Mouse (Mus musculus) stomach, postnatal 0 days (tissue): ENCODE results near the gene Ccdc159. TPM values are rescaled to one million over a fixed set of nuclear protein-coding genes. Genes with fewer than 3 reads are reported as not detected.

Source experiments
- ATAC-seq: fragments of 200-750 bp; cut with Nextera tagmentation; 2 replicates; pipeline ENCODE4 v1.8.0; 2017; ENCODE audit not compliant: low FRiP score, low TSS enrichment
- DNase-seq: peaks from one replicate; pipeline ENCODE4 v3.0.0-alpha.2; 2016; ENCODE audit warnings: low spot score
- H3K27ac ChIP-seq: fragments of 300-500 bp; sonication (generic); replicated peaks from 2 replicates; pipeline ENCODE4 v1.5.1; 2014; ENCODE audit warnings: mild to moderate bottlenecking, control low read depth
- H3K27me3 ChIP-seq: fragments of 300-500 bp; sonication (generic); 2 replicates; pipeline ENCODE4 v1.6.1; 2014; ENCODE audit warnings: low read length; ENCODE audit not compliant: control insufficient read depth, insufficient read depth
- H3K36me3 ChIP-seq: fragments of 300-500 bp; sonication (generic); 2 replicates; pipeline ENCODE4 v1.6.1; 2014; ENCODE audit warnings: low read length, mixed read lengths; ENCODE audit not compliant: control insufficient read depth, insufficient read depth
- H3K4me1 ChIP-seq: fragments of 300-500 bp; sonication (generic); replicated peaks from 2 replicates; pipeline ENCODE4 v1.6.1; 2014; ENCODE audit warnings: antibody characterized with exemption; ENCODE audit not compliant: control insufficient read depth, insufficient read depth
- H3K4me2 ChIP-seq: fragments of 300-500 bp; sonication (generic); replicated peaks from 2 replicates; pipeline ENCODE4 v1.6.1; 2014; ENCODE audit warnings: low read depth, mild to moderate bottlenecking, control low read depth, moderate library complexity
- H3K4me3 ChIP-seq: fragments of 300-500 bp; sonication (generic); 2 replicates; pipeline ENCODE4 v1.5.1; 2014; ENCODE audit warnings: low read depth, low read length, control low read depth
- H3K9ac ChIP-seq: fragments of 300-500 bp; sonication (generic); 2 replicates; pipeline ENCODE4 v1.6.1; 2014; ENCODE audit warnings: mild to moderate bottlenecking, low read length, control low read depth, mixed read lengths
- H3K9me3 ChIP-seq: fragments of 300-500 bp; sonication (generic); 2 replicates; pipeline ENCODE4 v1.6.1; 2016; ENCODE audit warnings: low read length; ENCODE audit not compliant: control insufficient read depth
- CTCF ChIP-seq: IDR thresholded peaks from 2 replicates; pipeline ENCODE4 v1.5.1; 2016; ENCODE audit warnings: antibody characterized with exemption, low read depth, mild to moderate bottlenecking, moderate library complexity
- EP300 ChIP-seq: optimal IDR thresholded peaks from 2 replicates; pipeline ENCODE3; 2016; ENCODE audit warnings: antibody characterized with exemption
- WGBS: fragments of 180-500 bp; shearing (Covaris S2); extraction: QIAGEN DNeasy Blood & Tissue Kit; methylation state at CpG from one replicate; pipeline ENCODE4 v1.1.7; 2014; 5-methylcytosine and 5-hydroxymethylcytosine counted together
- polyA plus RNA-seq: library from polyadenylated mRNA; unstranded; fragments of >200 nt; fragmentation: Nextera tagmentation; extraction: Ambion mirVana; gene quantifications from 2 replicates; pipeline ENCODE4 v1.2.1, GENCODE M21; 2015

The Ccdc159 gene
- polyA plus RNA-seq, 1 experiment from 2014 or later: 1.1 TPM

GRCm38 (mm10) chr9:21947540-21948130 lies 20.4 kb downstream of the Ccdc159 start:
- WGBS: 11% methylated on average over 22 of the region's 28 CpGs
- Histone ChIP-seq H3K9me3 (no peaks in the 10 kb centered on the region), H3K27ac (no peak overlapping the region), H3K36me3 (no peaks in the 10 kb centered on the region), H3K4me3 (no peak overlapping the region), H3K9ac (no peak overlapping the region), H3K27me3 (no peaks in the 10 kb centered on the region), H3K4me2 (no peak overlapping the region), H3K4me1 (no peaks in the 10 kb centered on the region)
- no peak for TF ChIP-seq CTCF
- TF ChIP-seq EP300: no peak
- peak; percentile 40 for ATAC-seq
- peak; percentile 35 for DNase-seq

GRCm38 (mm10) chr9:21948146-21948545 lies 20.9 kb downstream of the Ccdc159 start:
- no peaks in the 10 kb centered on the region for H3K9me3 ChIP-seq
- no peak overlapping the region for H3K27ac ChIP-seq
- no peaks in the 10 kb centered on the region for H3K27me3 ChIP-seq
- no peaks in the 10 kb centered on the region for H3K36me3 ChIP-seq
- H3K4me1 ChIP-seq: no peaks in the 10 kb centered on the region
- 52% methylated on average over 7 of the region's 8 CpGs for WGBS
- no peak for ATAC-seq
- H3K4me2 ChIP-seq: no peak overlapping the region
- TF ChIP-seq CTCF: no peak
- no peak for TF ChIP-seq EP300
- no peak overlapping the region for H3K9ac ChIP-seq
- no peak overlapping the region for H3K4me3 ChIP-seq
- DNase-seq: no peak

GRCm38 (mm10) chr9:21948790-21949189 lies 21.5 kb downstream of the Ccdc159 start:
- H3K4me3 ChIP-seq: no peak overlapping the region
- ATAC-seq: no peak
- TF ChIP-seq EP300: no peak

GRCm38 (mm10) chr9:21950322-21950721 lies 23.1 kb downstream of the Ccdc159 start:
- Histone ChIP-seq H3K4me3 (no peak overlapping the region), H3K36me3 (no peaks in the 10 kb centered on the region), H3K9me3 (no peaks in the 10 kb centered on the region), H3K9ac (no peak overlapping the region), H3K4me2 (no peak overlapping the region), H3K4me1 (no peaks in the 10 kb centered on the region), H3K27ac (no peak overlapping the region), H3K27me3 (no peaks in the 10 kb centered on the region)
- TF ChIP-seq CTCF (no peak; the same call in 1 of the 2 replicates), EP300 (no peak)
- no peak; the same call in 1 of the 2 replicates for ATAC-seq
- WGBS: 13% methylated on average over 11 of the region's 11 CpGs
- DNase-seq: peak; percentile 80

More at GRCm38 (mm10) chr9:21948790-21949189, 21.5 kb downstream of the Ccdc159 start:
- no peak for DNase-seq
- H3K9ac ChIP-seq: no peak overlapping the region
- no peaks in the 10 kb centered on the region for H3K4me1 ChIP-seq
- H3K27ac ChIP-seq: no peak overlapping the region
- no peaks in the 10 kb centered on the region for H3K27me3 ChIP-seq
- no peak overlapping the region for H3K4me2 ChIP-seq
- no peaks in the 10 kb centered on the region for H3K9me3 ChIP-seq
- H3K36me3 ChIP-seq: no peaks in the 10 kb centered on the region
- WGBS: 66% methylated on average over 6 of the region's 6 CpGs

GRCm38 (mm10) chr9:21951977-21952376 lies 24.7 kb downstream of the Ccdc159 start:
- DNase-seq (no peak), ATAC-seq (no peak)
- no peak overlapping the region for H3K27ac ChIP-seq
- H3K9me3 ChIP-seq: no peaks in the 10 kb centered on the region
- no peaks in the 10 kb centered on the region for H3K36me3 ChIP-seq
- H3K9ac ChIP-seq: no peak overlapping the region
- no peaks in the 10 kb centered on the region for H3K4me1 ChIP-seq
- H3K27me3 ChIP-seq: no peaks in the 10 kb centered on the region
- TF ChIP-seq CTCF (peak; percentile 61), EP300 (no peak)
- no peak overlapping the region for H3K4me3 ChIP-seq
- 70% methylated on average over 3 of the region's 3 CpGs for WGBS
- no peak overlapping the region for H3K4me2 ChIP-seq

- ATAC-seq: no peak
- Histone ChIP-seq H3K9me3 (no peaks in the 10 kb centered on the region), H3K4me1 (no peaks in the 10 kb centered on the region), H3K4me2 (no peak overlapping the region), H3K27me3 (no peaks in the 10 kb centered on the region), H3K27ac (no peak overlapping the region), H3K4me3 (no peak overlapping the region), H3K9ac (no peak overlapping the region), H3K36me3 (no peaks in the 10 kb centered on the region)
- 11% methylated on average over 3 of the region's 3 CpGs for WGBS
- DNase-seq: no peak
- TF ChIP-seq EP300 (no peak), CTCF (no peak)
These were observed 26.3 kb downstream of the Ccdc159 start for GRCm38 (mm10) chr9:21953600-21953999.
